Mouse (Mus musculus) CH12.LX (cell line): ENCODE measurements around the gene Mansc4. TPM values are rescaled to one million over a fixed set of nuclear protein-coding genes. Genes with fewer than 3 reads are reported as not detected.
A peak's percentile ranks its signal among the peaks of the same experiment; 100 is the strongest.

Experiments used
- DNase-seq: peaks from one replicate; pipeline ENCODE4 v3.0.0-alpha.2; 2013; ENCODE audit errors: extremely low read depth
- H3K27ac ChIP-seq: 2 replicates; pipeline ENCODE4 v1.5.1; 2012; ENCODE audit warnings: low read depth, mild to moderate bottlenecking, control low read depth, moderate library complexity; ENCODE audit not compliant: insufficient read depth
- H3K27me3 ChIP-seq: replicated peaks from 2 replicates; pipeline ENCODE3; 2012; ENCODE audit warnings: inconsistent platforms
- H3K36me3 ChIP-seq, 2 experiments: replicated peaks in 1 of 2; 2 replicates each; pipeline versions ENCODE3 to v1.6.1; 2012; ENCODE audit warnings: inconsistent platforms in 1 of 2, low read length in 1 of 2, mild to moderate bottlenecking in 1 of 2, mixed read lengths in 1 of 2, moderate library complexity in 1 of 2; ENCODE audit not compliant: control insufficient read depth in 1 of 2, insufficient read depth in 1 of 2
- H3K4me1 ChIP-seq, 2 experiments: 2 replicates each; pipeline ENCODE4 v1.6.1; 2012; ENCODE audit warnings: inconsistent platforms in 1 of 2, moderate library complexity in 1 of 2; ENCODE audit not compliant: insufficient read depth in 2 of 2, control insufficient read depth in 1 of 2
- H3K4me2 ChIP-seq: 2 replicates; pipeline ENCODE4 v1.6.1; 2012; ENCODE audit warnings: low read depth, mild to moderate bottlenecking, control low read depth; ENCODE audit not compliant: poor library complexity, insufficient read depth, severe bottlenecking
- H3K4me3 ChIP-seq, 3 experiments: fragments of 150-350 bp in 1 of 3; sonication (generic) in 1 of 3; replicated peaks in 1 of 3; 2 replicates each; pipeline versions ENCODE3 to v1.5.1; 2011 to 2012; ENCODE audit warnings: low read depth in 2 of 3, low read length in 2 of 3, mild to moderate bottlenecking in 2 of 3, moderate library complexity in 2 of 3, control low read depth in 1 of 3, improper control_type of control experiment in 1 of 3, inconsistent platforms in 1 of 3, mixed read lengths in 1 of 3; ENCODE audit not compliant: poor library complexity in 1 of 3
- H3K79me2 ChIP-seq: replicated peaks from 2 replicates; pipeline ENCODE4 v1.6.1; 2012; ENCODE audit warnings: mild to moderate bottlenecking, moderate library complexity; ENCODE audit not compliant: control insufficient read depth, poor library complexity, insufficient read depth, severe bottlenecking; ENCODE audit errors: extremely low read depth
- H3K9ac ChIP-seq: 2 replicates; pipeline ENCODE4 v1.6.1; 2012; ENCODE audit warnings: low read depth, mild to moderate bottlenecking, control low read depth, moderate library complexity; ENCODE audit not compliant: insufficient read depth
- H3K9me3 ChIP-seq: replicated peaks from 2 replicates; pipeline ENCODE3; 2012; ENCODE audit warnings: low read length, inconsistent platforms, mixed read lengths
- BHLHE40 ChIP-seq: IDR thresholded peaks from 2 replicates; pipeline ENCODE4 v1.6.1; 2011; ENCODE audit warnings: mild to moderate bottlenecking, low read depth, low read length, improper control_type of control experiment
- CHD2 ChIP-seq: IDR thresholded peaks from 2 replicates; pipeline ENCODE4 v1.6.1; 2011; ENCODE audit warnings: low read length, improper control_type of control experiment
- CTCF ChIP-seq, 2 experiments: IDR thresholded peaks in 1 of 2; conservative IDR thresholded peaks in 1 of 2; 2 replicates each; pipeline ENCODE4 v1.5.1; 2011 to 2012; ENCODE audit warnings: low read depth in 2 of 2, low read length in 2 of 2, improper control_type of control experiment in 1 of 2, inconsistent platforms in 1 of 2, mild to moderate bottlenecking in 1 of 2, moderate library complexity in 1 of 2
- E2F4 ChIP-seq: IDR thresholded peaks from 2 replicates; pipeline ENCODE4 v1.6.1; 2011; ENCODE audit warnings: low read depth, low read length, improper control_type of control experiment; ENCODE audit not compliant: insufficient replicate concordance
- ELF1 ChIP-seq: IDR thresholded peaks from 2 replicates; pipeline ENCODE4 v1.6.1; 2014; ENCODE audit warnings: low read depth, mild to moderate bottlenecking, inconsistent platforms, low read length, improper control_type of control experiment
- EP300 ChIP-seq: IDR thresholded peaks from 2 replicates; pipeline ENCODE4 v1.6.1; 2011; ENCODE audit warnings: low read length, improper control_type of control experiment
- ETS1 ChIP-seq: conservative IDR thresholded peaks from 2 replicates; pipeline ENCODE4 v1.6.1; 2012; ENCODE audit warnings: low read depth, mild to moderate bottlenecking, inconsistent platforms, low read length, improper control_type of control experiment, moderate library complexity
- HCFC1 ChIP-seq: IDR thresholded peaks from 2 replicates; pipeline ENCODE4 v1.6.1; 2012; ENCODE audit warnings: low read depth, mild to moderate bottlenecking, inconsistent platforms, low read length, improper control_type of control experiment
- JUN ChIP-seq: IDR thresholded peaks from 2 replicates; pipeline ENCODE4 v1.6.1; 2011; ENCODE audit warnings: low read depth, mild to moderate bottlenecking, low read length, improper control_type of control experiment, moderate library complexity; ENCODE audit not compliant: insufficient read depth
- JUND ChIP-seq: conservative IDR thresholded peaks from 2 replicates; pipeline ENCODE4 v1.6.1; 2011; ENCODE audit warnings: low read depth, low read length, improper control_type of control experiment
- KAT2A ChIP-seq: IDR thresholded peaks from 2 replicates; pipeline ENCODE4 v1.6.1; 2012; ENCODE audit warnings: low read length, improper control_type of control experiment, inconsistent platforms; ENCODE audit not compliant: insufficient replicate concordance
- MAFK ChIP-seq: IDR thresholded peaks from 2 replicates; pipeline ENCODE4 v1.6.1; 2011; ENCODE audit warnings: low read length, improper control_type of control experiment; ENCODE audit not compliant: insufficient replicate concordance
- MEF2A ChIP-seq: IDR thresholded peaks from 2 replicates; pipeline ENCODE4 v1.6.1; 2014; ENCODE audit warnings: low read depth, mild to moderate bottlenecking, inconsistent platforms, low read length, improper control_type of control experiment, borderline replicate concordance
- MXI1 ChIP-seq: IDR thresholded peaks from 2 replicates; pipeline ENCODE4 v1.6.1; 2011; ENCODE audit warnings: mild to moderate bottlenecking, low read depth, low read length, improper control_type of control experiment
- NELFE ChIP-seq: IDR thresholded peaks from 2 replicates; pipeline ENCODE4 v1.6.1; 2011; ENCODE audit warnings: low read depth, low read length, improper control_type of control experiment
- NRF1 ChIP-seq: IDR thresholded peaks from 2 replicates; pipeline ENCODE4 v1.6.1; 2014; ENCODE audit warnings: low read depth, mild to moderate bottlenecking, inconsistent platforms, low read length, improper control_type of control experiment, moderate library complexity
- PAX5 ChIP-seq: IDR thresholded peaks from 2 replicates; pipeline ENCODE4 v1.6.1; 2012; ENCODE audit warnings: low read length, inconsistent platforms, mixed read lengths
- POLR2A ChIP-seq: IDR thresholded peaks from 2 replicates; pipeline ENCODE4 v1.6.1; 2011; ENCODE audit warnings: low read depth, mild to moderate bottlenecking, improper control_type of control experiment, low read length
- POLR2AphosphoS2 ChIP-seq: IDR thresholded peaks from 2 replicates; pipeline ENCODE4 v1.6.1; 2011; ENCODE audit warnings: low read depth, low read length, improper control_type of control experiment
- RAD21 ChIP-seq: IDR thresholded peaks from 2 replicates; pipeline ENCODE4 v1.6.1; 2011; ENCODE audit warnings: low read depth, mild to moderate bottlenecking, low read length, improper control_type of control experiment, moderate library complexity
- RCOR1 ChIP-seq: conservative IDR thresholded peaks from 2 replicates; pipeline ENCODE4 v1.6.1; 2012; ENCODE audit warnings: low read depth, mild to moderate bottlenecking, inconsistent platforms, low read length, improper control_type of control experiment
- SIN3A ChIP-seq: IDR thresholded peaks from 2 replicates; pipeline ENCODE4 v1.6.1; 2012; ENCODE audit warnings: low read length, improper control_type of control experiment, inconsistent platforms
- UBTF ChIP-seq: IDR thresholded peaks from 2 replicates; pipeline ENCODE4 v1.6.1; 2012; ENCODE audit warnings: low read depth, mild to moderate bottlenecking, inconsistent platforms, low read length, improper control_type of control experiment, moderate library complexity
- USF1 ChIP-seq: IDR thresholded peaks from 2 replicates; pipeline ENCODE4 v1.6.1; 2014; ENCODE audit warnings: low read depth, mild to moderate bottlenecking, inconsistent platforms, low read length, improper control_type of control experiment
- USF2 ChIP-seq: conservative IDR thresholded peaks from 2 replicates; pipeline ENCODE4 v1.6.1; 2011; ENCODE audit warnings: low read depth, low read length, improper control_type of control experiment
- ZC3H11A ChIP-seq: IDR thresholded peaks from 2 replicates; pipeline ENCODE4 v1.6.1; 2012; ENCODE audit warnings: low read depth, mild to moderate bottlenecking, inconsistent platforms, low read length, improper control_type of control experiment
- ZKSCAN1 ChIP-seq: IDR thresholded peaks from 2 replicates; pipeline ENCODE4 v1.6.1; 2012; ENCODE audit warnings: low read depth, inconsistent platforms, low read length, improper control_type of control experiment, borderline replicate concordance
- ZMIZ1 ChIP-seq: IDR thresholded peaks from 2 replicates; pipeline ENCODE4 v1.6.1; 2012; ENCODE audit warnings: low read depth, mild to moderate bottlenecking, inconsistent platforms, low read length, improper control_type of control experiment
- ZNF384 ChIP-seq: IDR thresholded peaks from 2 replicates; pipeline ENCODE4 v1.6.1; 2012; ENCODE audit warnings: low read depth, low read length, improper control_type of control experiment, inconsistent platforms
- dilution Hi-C: fragments of 300-500 bp; cut with MboI; formaldehyde crosslinking; loops from 2 replicates; pipeline ENCODE4 v1.14.3; 2020; ENCODE audit warnings: low sequenced_read_pairs; ENCODE audit not compliant: extremely low pct_unique_long_range_greater_than_20kb, extremely low pct_ligation_motif_present
- in situ Hi-C: fragments of 300-500 bp; cut with MboI; formaldehyde crosslinking; loops from 3 replicates; pipeline ENCODE4 v1.14.3; 2019; ENCODE audit warnings: low sequenced_read_pairs, low pct_ligation_motif_present, low pct_unique_long_range_greater_than_20kb, mixed read lengths
- polyA plus RNA-seq: library from polyadenylated mRNA; unstranded; fragments of >175 nt; gene quantifications from 2 replicates; pipeline ENCODE4 v1.2.1, GENCODE M21; 2012; ENCODE audit warnings: low read depth; ENCODE audit not compliant: insufficient read length
- total RNA-seq, 2 experiments: library from RNA; depleted of rRNA; stranded (reverse); fragments of 300-350 nt in 1 of 2; fragments of >200 nt in 1 of 2; gene quantifications; 2 replicates each; pipeline ENCODE4 v1.2.3; 2012 to 2014

Gene Mansc4
- total and polyA plus RNA-seq, 3 experiments, result 0.20 TPM; not detected in 2

- H3K4me2 ChIP-seq, result peak overlapping the region; percentile 51
- peak overlapping the region; percentile 88 for H3K27ac ChIP-seq
- DNase-seq, result no peak
- dilution Hi-C loops, result no loop called here
- H3K4me3 ChIP-seq, result peak overlapping the region; percentile 92 to 97 (median 97)
- H3K9me3 ChIP-seq, result no peaks in the 10 kb centered on the region
- peaks cover 49% of the 10 kb centered on the region for H3K79me2 ChIP-seq
- peak overlapping the region; percentile 67 for H3K9ac ChIP-seq
- H3K36me3 ChIP-seq, result peaks cover 11 to 20% of the 10 kb centered on the region in 2 experiments
- no peak for TF ChIP-seq JUN
- 0 out of 2 replicates have a peak, but pooled peaks have one; percentile 5 for TF ChIP-seq BHLHE40
- no peak for TF ChIP-seq SIN3A
- TF ChIP-seq NRF1, result no peak
- no peak for TF ChIP-seq USF2
- no peak for TF ChIP-seq ZMIZ1
- no peak for TF ChIP-seq HCFC1
- no peak for TF ChIP-seq ZKSCAN1
- no peak for TF ChIP-seq KAT2A
- in situ Hi-C loops, result loop anchor here (5.0 to 10.0 kb wide), 2 partner anchors 80 to 143 kb away; no protein-coding TSS in a partner anchor
- H3K4me1 ChIP-seq, result peaks cover 8 to 42% of the 10 kb centered on the region in 2 experiments; a peak in 3 of 4 replicates
- no peaks in the 10 kb centered on the region for H3K27me3 ChIP-seq
Measured at GRCm38 (mm10) chr6:147092136-147092535, 5.3 kb upstream of the Mansc4 start.

DNA sequence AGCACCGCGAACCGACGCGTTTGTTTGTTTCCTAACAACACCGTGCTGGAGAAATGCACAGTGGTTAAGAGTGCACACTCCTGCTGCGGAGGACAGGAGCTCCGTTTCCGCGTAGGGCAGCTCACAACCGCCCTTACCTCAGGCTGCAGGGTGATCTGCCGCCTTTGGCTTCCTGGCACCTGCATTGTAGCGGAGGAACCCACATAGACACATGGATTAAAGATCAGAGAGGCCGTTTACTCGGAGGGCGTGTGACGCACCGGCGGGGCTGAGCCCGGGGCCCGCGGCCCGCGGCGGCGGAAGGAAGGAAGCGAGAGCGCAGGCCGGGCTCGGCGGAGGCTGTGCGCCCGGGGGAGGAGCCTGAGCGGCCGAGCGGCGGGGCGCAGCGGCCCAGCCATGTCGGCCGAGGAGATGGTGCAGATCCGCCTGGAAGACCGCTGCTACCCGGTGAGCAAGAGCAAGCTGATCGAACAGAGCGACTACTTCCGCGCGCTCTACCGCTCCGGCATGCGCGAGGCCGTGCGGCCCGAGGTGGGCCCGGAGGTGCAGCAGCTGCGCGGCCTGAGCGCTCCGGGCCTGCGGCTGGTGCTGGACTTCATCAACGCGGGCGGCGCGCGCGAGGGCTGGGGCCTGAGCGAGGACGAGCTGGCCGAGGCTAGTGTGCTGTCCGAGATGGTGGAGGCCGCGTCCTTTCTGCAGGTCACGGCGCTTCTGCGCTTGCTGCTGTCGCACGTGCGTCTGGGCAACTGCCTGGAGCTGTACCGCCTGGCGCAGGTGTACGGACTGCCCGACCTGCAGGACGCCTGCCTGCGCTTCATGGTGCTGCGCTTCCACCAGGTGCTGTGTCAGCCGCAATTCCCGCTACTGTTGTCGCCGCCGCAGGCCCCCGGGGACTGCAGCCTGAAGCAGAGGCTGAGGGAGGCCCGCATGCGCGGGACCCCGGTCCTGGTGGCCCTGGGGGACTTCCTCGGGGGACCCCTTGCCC, 4.6 kb upstream of the Mansc4 start, which contains the start of gene Klhl42:
TSS of gene Klhl42 (plus strand) at position 244 of the 985 bp plus-strand sequence.
- peak within 1 kb of the TSS; percentile 92 to 97 (median 97) for H3K4me3 ChIP-seq
- in situ Hi-C loops (loop anchor here (5.0 to 10.0 kb wide), 2 partner anchors 79 to 143 kb away; no protein-coding TSS in a partner anchor), dilution Hi-C loops (no loop called here)
- peak; percentile 49 for DNase-seq
- H3K27me3 ChIP-seq, result no peaks in the 10 kb centered on the region
- no peaks in the 10 kb centered on the region for H3K9me3 ChIP-seq
- peak within 1 kb of the TSS; percentile 88 for H3K27ac ChIP-seq
- peak within 1 kb of the TSS; percentile 67 for H3K9ac ChIP-seq
- H3K4me2 ChIP-seq, result peak within 1 kb of the TSS; percentile 52
- H3K4me1 ChIP-seq, result peaks cover 8 to 35% of the 10 kb centered on the region in 2 experiments; a peak in 3 of 4 replicates
- H3K79me2 ChIP-seq, result peaks cover 43% of the 10 kb centered on the region
- peaks cover 11 to 20% of the 10 kb centered on the region in 2 experiments for H3K36me3 ChIP-seq
- no peak for TF ChIP-seq USF1
- TF ChIP-seq RAD21, result no peak
- TF ChIP-seq CTCF (conservative IDR thresholded peaks at IDR 0.05 in 1 of 2, IDR thresholded peaks at IDR 0.05 in 1 of 2; ENCODE audit: low read depth in 2 of 2, low read length in 2 of 2), result no peak
- TF ChIP-seq RCOR1, result no peak
- TF ChIP-seq MEF2A, result 0 out of 2 replicates have a peak, but pooled peaks have one; percentile 40
- TF ChIP-seq ZC3H11A, result no peak
- no peak for TF ChIP-seq PAX5
- TF ChIP-seq HCFC1, result peak; percentile 39
- TF ChIP-seq EP300, result 0 out of 2 replicates have a peak, but pooled peaks have one; percentile 10
- peak; percentile 34; the same call in 1 of the 2 replicates for TF ChIP-seq ZMIZ1
- 0 out of 2 replicates have a peak, but pooled peaks have one; percentile 14 for TF ChIP-seq KAT2A
- TF ChIP-seq MAFK, result peak; percentile 20; the same call in 1 of the 2 replicates
- peak; percentile 52; the same call in 1 of the 2 replicates for TF ChIP-seq ELF1
- no peak for TF ChIP-seq CHD2
- peak; percentile 33; the same call in 1 of the 2 replicates for TF ChIP-seq MXI1
- TF ChIP-seq ZNF384, result no peak
- peak; percentile 68 for TF ChIP-seq NELFE
- peak; percentile 47; the same call in 1 of the 2 replicates for TF ChIP-seq ETS1
- no peak for TF ChIP-seq E2F4
- TF ChIP-seq UBTF, result peak; percentile 96
- TF ChIP-seq POLR2A, result peak; percentile 86
- no peak for TF ChIP-seq JUND
- no peak for TF ChIP-seq POLR2AphosphoS2
